Mouse (Mus musculus): ENCODE data around the gene Sgce. TPM values are rescaled to one million over a fixed set of nuclear protein-coding genes. Genes with fewer than 3 reads are reported as not detected.

Gene Sgce
- polyA plus RNA-seq, 1 experiment from 2014 or later: 52.7 TPM

DNA sequence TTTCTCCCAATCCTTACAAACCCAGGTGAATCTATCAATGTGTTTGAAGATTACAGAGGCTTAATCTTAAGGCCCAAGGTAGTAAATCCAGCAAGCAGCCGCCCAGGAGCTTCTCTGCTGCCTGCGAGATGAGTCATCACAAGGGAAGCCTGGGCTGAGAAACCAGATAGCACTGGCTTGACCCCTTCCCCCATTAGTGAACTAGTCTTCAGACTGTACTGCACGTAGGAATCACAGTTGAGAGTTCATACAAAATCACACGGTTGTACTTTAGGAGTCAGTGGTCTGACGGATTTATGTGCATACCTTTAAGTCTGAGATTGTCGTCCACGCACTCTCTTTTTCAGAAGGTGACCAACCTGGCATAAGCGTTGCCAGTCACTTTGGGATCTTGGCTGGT, 13.8 kb downstream of the Sgce start:
- H3K27ac ChIP-seq (ENCODE audit: low read depth, low read length): 0 out of 2 replicates have a peak overlapping the region, but pooled peaks have one; percentile 10
- H3K4me3 ChIP-seq (ENCODE audit: low read depth, low read length): no peak overlapping the region
- 0 out of 2 replicates have a peak, but pooled peaks have one; percentile 59 for ATAC-seq (replicated peaks; ENCODE audit: insufficient number of reproducible peaks, low FRiP score, low TSS enrichment)
- 37% methylated on average over 8 of the region's 8 CpGs for WGBS (ENCODE audit: insufficient replicate concordance)
- H3K9ac ChIP-seq (ENCODE audit: low read depth, low read length): 0 out of 2 replicates have a peak overlapping the region, but pooled peaks have one; percentile 5
- H3K36me3 ChIP-seq (ENCODE audit: control insufficient read depth, insufficient read depth, low read length): no peaks in the 10 kb centered on the region
- peak overlapping the region; percentile 22 for H3K4me2 ChIP-seq
- H3K9me3 ChIP-seq (replicated peaks; ENCODE audit: control insufficient read depth, low read length): no peaks in the 10 kb centered on the region
- peaks cover 24% of the 10 kb centered on the region for H3K4me1 ChIP-seq (ENCODE audit: control insufficient read depth, insufficient read depth, low read length)
- H3K27me3 ChIP-seq (ENCODE audit: control insufficient read depth, insufficient read depth, low read length): no peaks in the 10 kb centered on the region

DNA sequence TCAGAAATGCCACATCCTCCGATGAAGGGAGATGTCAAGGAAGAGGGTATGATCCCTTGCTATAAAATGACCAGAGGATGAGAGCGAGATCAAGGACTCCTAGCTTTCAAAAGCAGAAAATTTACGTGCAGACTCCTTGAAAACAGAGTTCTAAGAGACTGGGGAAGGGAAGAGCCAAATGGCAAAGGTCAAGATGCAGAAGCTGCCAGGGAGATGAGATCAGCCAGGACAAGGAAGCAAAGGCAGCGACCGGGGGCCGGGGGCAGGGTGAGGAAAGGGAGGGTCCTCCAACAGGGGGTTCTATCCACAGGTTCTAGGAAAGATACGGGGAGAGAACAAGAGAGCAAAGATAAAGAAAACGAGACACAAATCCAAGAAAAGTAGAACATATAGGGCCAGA, 15.3 kb downstream of the Sgce start:
- 43% methylated on average over 8 of the region's 8 CpGs for WGBS (ENCODE audit: insufficient replicate concordance)
- Histone ChIP-seq H3K4me1 (ENCODE audit: control insufficient read depth, insufficient read depth, low read length) (peaks cover 13% of the 10 kb centered on the region), H3K9ac (ENCODE audit: low read depth, low read length) (no peak overlapping the region), H3K4me3 (ENCODE audit: low read depth, low read length) (no peak overlapping the region), H3K27ac (ENCODE audit: low read depth, low read length) (no peak overlapping the region), H3K4me2 (no peak overlapping the region), H3K27me3 (ENCODE audit: control insufficient read depth, insufficient read depth, low read length) (no peaks in the 10 kb centered on the region), H3K36me3 (ENCODE audit: control insufficient read depth, insufficient read depth, low read length) (no peaks in the 10 kb centered on the region), H3K9me3 (replicated peaks; ENCODE audit: control insufficient read depth, low read length) (no peaks in the 10 kb centered on the region)
- ATAC-seq (replicated peaks; ENCODE audit: insufficient number of reproducible peaks, low FRiP score, low TSS enrichment): no peak

DNA sequence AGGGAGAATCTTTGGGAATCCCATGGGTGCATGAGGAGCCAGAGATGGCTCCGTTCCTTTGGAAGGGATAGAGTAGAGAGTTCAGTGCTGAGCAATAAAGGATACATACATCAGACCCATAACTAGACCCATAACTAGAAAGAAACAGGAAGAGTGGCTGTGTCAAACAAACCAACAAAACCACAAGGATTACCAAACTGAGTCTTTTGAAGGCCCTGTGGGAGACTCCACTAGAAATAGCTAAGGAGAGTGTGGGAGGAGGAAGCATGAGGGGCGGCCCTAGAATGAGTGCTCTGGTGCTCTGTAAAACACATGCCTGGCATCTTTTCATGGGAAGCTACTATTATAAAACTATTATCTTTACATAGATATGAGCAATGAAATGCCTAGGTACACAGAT, 18.7 kb downstream of the Sgce start:
- no peaks in the 10 kb centered on the region for H3K36me3 ChIP-seq (ENCODE audit: control insufficient read depth, insufficient read depth, low read length)
- no peak overlapping the region for H3K9ac ChIP-seq (ENCODE audit: low read depth, low read length)
- peaks cover 12% of the 10 kb centered on the region for H3K4me1 ChIP-seq (ENCODE audit: control insufficient read depth, insufficient read depth, low read length)
- no peak overlapping the region for H3K4me2 ChIP-seq
- H3K27ac ChIP-seq (ENCODE audit: low read depth, low read length): no peak overlapping the region
- H3K27me3 ChIP-seq (ENCODE audit: control insufficient read depth, insufficient read depth, low read length): no peaks in the 10 kb centered on the region
- no peak overlapping the region for H3K4me3 ChIP-seq (ENCODE audit: low read depth, low read length)
- H3K9me3 ChIP-seq (replicated peaks; ENCODE audit: control insufficient read depth, low read length): no peaks in the 10 kb centered on the region
- 87% methylated on average over 2 of the region's 2 CpGs for WGBS (ENCODE audit: insufficient replicate concordance)
- ATAC-seq (replicated peaks; ENCODE audit: insufficient number of reproducible peaks, low FRiP score, low TSS enrichment): no peak

DNA sequence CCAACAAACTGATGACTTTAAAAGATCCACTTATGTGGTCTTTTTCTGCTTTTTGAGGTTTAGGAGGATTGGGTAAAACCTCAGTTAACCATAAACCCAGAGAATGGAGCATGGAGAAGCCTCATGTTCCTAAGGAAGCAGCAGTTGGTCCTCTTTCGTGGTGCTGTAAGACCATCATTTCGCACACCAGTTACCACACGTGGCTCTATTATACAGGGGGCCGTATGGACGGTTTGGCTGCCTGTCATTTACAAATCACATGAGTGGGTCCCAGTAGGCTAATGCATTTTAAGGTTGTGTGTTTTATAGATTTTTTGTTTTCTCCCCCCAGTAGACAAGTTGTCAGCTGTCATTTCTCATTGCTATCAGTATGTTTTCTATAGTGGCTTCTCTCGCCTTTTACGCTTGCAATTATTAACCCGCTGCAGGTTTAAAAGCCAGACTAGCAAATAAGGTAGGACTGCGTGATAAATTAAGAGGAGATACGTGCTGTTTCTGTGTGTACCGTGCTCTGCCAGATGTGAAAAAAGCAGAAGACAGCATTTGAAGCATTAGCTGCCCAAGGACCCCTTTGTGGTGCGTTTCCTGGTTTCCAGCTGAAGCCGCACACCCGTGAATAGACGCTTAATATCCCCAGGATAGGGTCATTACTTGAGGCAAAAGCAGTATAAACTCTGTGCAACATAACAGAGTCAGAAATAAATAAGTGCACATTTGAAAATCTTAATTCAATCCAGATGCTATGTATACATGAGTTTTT, 22.8 kb downstream of the Sgce start:
- no peak overlapping the region for H3K9ac ChIP-seq (ENCODE audit: low read depth, low read length)
- no peaks in the 10 kb centered on the region for H3K27me3 ChIP-seq (ENCODE audit: control insufficient read depth, insufficient read depth, low read length)
- no peak for ATAC-seq (replicated peaks; ENCODE audit: insufficient number of reproducible peaks, low FRiP score, low TSS enrichment)
- 84% methylated on average over 15 of the region's 15 CpGs for WGBS (ENCODE audit: insufficient replicate concordance)
- H3K4me2 ChIP-seq: no peak overlapping the region
- H3K9me3 ChIP-seq (replicated peaks; ENCODE audit: control insufficient read depth, low read length): no peaks in the 10 kb centered on the region
- no peak overlapping the region for H3K27ac ChIP-seq (ENCODE audit: low read depth, low read length)
- H3K4me3 ChIP-seq (ENCODE audit: low read depth, low read length): no peak overlapping the region
- H3K4me1 ChIP-seq (ENCODE audit: control insufficient read depth, insufficient read depth, low read length): no peaks in the 10 kb centered on the region
- H3K36me3 ChIP-seq (ENCODE audit: control insufficient read depth, insufficient read depth, low read length): no peaks in the 10 kb centered on the region

DNA sequence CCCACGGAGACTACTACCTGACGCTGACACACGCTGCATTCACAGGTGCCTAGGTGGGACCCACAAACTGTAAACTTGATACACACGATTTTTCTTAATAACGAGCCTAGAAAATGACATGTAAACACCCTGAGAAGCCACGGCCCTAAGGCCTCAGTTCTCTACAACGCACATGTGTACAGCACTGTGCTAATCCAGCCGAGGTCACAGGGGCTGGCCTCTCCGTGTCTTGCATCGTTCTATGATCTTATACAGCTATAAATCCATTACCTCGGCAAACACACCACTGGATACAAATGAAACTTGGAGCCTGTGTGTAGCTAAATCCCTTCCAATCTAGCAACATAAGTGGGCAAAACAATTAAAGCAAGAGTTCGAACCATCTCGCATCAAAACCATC, 24.3 kb downstream of the Sgce start:
- Histone ChIP-seq H3K4me3 (ENCODE audit: low read depth, low read length) (no peak overlapping the region), H3K4me2 (no peak overlapping the region), H3K9ac (ENCODE audit: low read depth, low read length) (no peak overlapping the region), H3K9me3 (replicated peaks; ENCODE audit: control insufficient read depth, low read length) (no peaks in the 10 kb centered on the region), H3K4me1 (ENCODE audit: control insufficient read depth, insufficient read depth, low read length) (no peaks in the 10 kb centered on the region), H3K36me3 (ENCODE audit: control insufficient read depth, insufficient read depth, low read length) (no peaks in the 10 kb centered on the region), H3K27ac (ENCODE audit: low read depth, low read length) (no peak overlapping the region), H3K27me3 (ENCODE audit: control insufficient read depth, insufficient read depth, low read length) (no peaks in the 10 kb centered on the region)
- 87% methylated on average over 13 of the region's 13 CpGs for WGBS (ENCODE audit: insufficient replicate concordance)
- no peak for ATAC-seq (replicated peaks; ENCODE audit: insufficient number of reproducible peaks, low FRiP score, low TSS enrichment)

DNA sequence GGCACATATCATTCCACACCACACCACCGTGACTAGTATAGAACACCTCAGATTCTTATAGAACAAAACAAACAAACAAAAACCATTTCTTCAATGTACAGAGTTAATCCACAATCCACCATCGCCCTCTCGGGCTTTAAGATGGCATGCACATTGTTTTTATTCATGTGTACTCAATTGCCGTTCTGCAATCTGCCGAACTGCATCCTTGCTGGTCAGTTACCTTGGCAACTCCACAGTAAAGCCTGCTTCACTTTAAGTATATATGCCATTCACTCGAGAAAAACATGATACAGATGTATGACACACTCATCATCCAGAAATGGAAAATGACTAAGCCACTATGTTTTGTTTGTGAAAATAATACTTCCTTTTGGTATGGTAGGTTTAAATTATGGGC, 24.9 kb downstream of the Sgce start:
- ATAC-seq (replicated peaks; ENCODE audit: insufficient number of reproducible peaks, low FRiP score, low TSS enrichment): no peak
- 76% methylated on average over 6 of the region's 6 CpGs for WGBS (ENCODE audit: insufficient replicate concordance)
- H3K4me3 ChIP-seq (ENCODE audit: low read depth, low read length): no peak overlapping the region

DNA sequence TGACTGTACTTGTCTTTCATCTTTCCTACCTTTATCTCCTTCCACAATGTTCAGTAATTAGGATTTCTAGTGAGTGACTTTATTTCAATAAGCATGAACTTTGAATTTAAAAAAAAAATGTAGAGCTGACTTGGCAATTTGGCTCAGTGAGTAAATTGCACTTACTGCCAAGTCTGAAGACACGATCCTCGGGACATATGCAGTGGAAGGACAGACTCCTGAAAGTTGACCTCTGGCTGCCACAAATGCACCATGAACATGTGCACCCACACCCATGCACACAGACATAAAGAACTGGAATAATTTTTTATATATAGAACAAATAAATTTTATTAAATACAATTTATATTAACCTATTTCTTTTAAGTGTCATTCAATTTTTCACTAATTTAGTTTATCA, 29.7 kb downstream of the Sgce start:
- no peak for ATAC-seq (replicated peaks; ENCODE audit: insufficient number of reproducible peaks, low FRiP score, low TSS enrichment)
- Histone ChIP-seq H3K27me3 (ENCODE audit: control insufficient read depth, insufficient read depth, low read length) (no peaks in the 10 kb centered on the region), H3K4me3 (ENCODE audit: low read depth, low read length) (no peak overlapping the region), H3K36me3 (ENCODE audit: control insufficient read depth, insufficient read depth, low read length) (no peaks in the 10 kb centered on the region), H3K9ac (ENCODE audit: low read depth, low read length) (no peak overlapping the region), H3K4me1 (ENCODE audit: control insufficient read depth, insufficient read depth, low read length) (no peaks in the 10 kb centered on the region), H3K9me3 (replicated peaks; ENCODE audit: control insufficient read depth, low read length) (no peaks in the 10 kb centered on the region), H3K27ac (ENCODE audit: low read depth, low read length) (no peak overlapping the region), H3K4me2 (no peak overlapping the region)
- WGBS (ENCODE audit: insufficient replicate concordance): 85% methylated on average over 2 of the region's 2 CpGs

More for the DNA sequence above, 24.9 kb downstream of the Sgce start:
- Histone ChIP-seq H3K27ac (ENCODE audit: low read depth, low read length) (no peak overlapping the region), H3K27me3 (ENCODE audit: control insufficient read depth, insufficient read depth, low read length) (no peaks in the 10 kb centered on the region), H3K9me3 (replicated peaks; ENCODE audit: control insufficient read depth, low read length) (no peaks in the 10 kb centered on the region), H3K4me2 (no peak overlapping the region), H3K9ac (ENCODE audit: low read depth, low read length) (no peak overlapping the region), H3K36me3 (ENCODE audit: control insufficient read depth, insufficient read depth, low read length) (no peaks in the 10 kb centered on the region), H3K4me1 (ENCODE audit: control insufficient read depth, insufficient read depth, low read length) (no peaks in the 10 kb centered on the region)

DNA sequence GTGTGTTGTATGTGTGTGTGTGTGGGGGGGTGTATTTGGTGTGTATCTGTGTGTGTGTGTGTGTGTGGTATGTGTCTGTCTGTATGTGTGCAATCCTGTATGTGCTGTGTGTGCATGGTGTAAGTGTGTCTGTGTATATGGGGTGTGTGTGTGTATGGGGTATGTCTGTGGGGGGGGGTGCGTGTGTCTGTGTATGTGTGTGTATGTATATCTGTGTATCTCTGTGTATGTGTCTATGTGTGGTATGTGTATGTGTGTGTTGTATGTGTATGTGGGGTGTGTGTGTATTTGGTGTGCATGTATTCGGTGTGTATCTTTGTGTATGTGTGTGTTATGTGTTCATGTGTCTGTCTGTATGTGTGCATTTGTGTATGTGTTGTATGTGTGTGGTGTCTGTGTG, 30.8 kb downstream of the Sgce start:
- H3K4me2 ChIP-seq: no peak overlapping the region
- no peak overlapping the region for H3K27ac ChIP-seq (ENCODE audit: low read depth, low read length)
- H3K9ac ChIP-seq (ENCODE audit: low read depth, low read length): no peak overlapping the region
- no peaks in the 10 kb centered on the region for H3K36me3 ChIP-seq (ENCODE audit: control insufficient read depth, insufficient read depth, low read length)
- H3K9me3 ChIP-seq (replicated peaks; ENCODE audit: control insufficient read depth, low read length): no peaks in the 10 kb centered on the region
- no peak for ATAC-seq (replicated peaks; ENCODE audit: insufficient number of reproducible peaks, low FRiP score, low TSS enrichment)
- H3K4me3 ChIP-seq (ENCODE audit: low read depth, low read length): no peak overlapping the region
- H3K4me1 ChIP-seq (ENCODE audit: control insufficient read depth, insufficient read depth, low read length): no peaks in the 10 kb centered on the region
- no peaks in the 10 kb centered on the region for H3K27me3 ChIP-seq (ENCODE audit: control insufficient read depth, insufficient read depth, low read length)
- WGBS (ENCODE audit: insufficient replicate concordance): 98% methylated on average over 2 of the region's 2 CpGs

DNA sequence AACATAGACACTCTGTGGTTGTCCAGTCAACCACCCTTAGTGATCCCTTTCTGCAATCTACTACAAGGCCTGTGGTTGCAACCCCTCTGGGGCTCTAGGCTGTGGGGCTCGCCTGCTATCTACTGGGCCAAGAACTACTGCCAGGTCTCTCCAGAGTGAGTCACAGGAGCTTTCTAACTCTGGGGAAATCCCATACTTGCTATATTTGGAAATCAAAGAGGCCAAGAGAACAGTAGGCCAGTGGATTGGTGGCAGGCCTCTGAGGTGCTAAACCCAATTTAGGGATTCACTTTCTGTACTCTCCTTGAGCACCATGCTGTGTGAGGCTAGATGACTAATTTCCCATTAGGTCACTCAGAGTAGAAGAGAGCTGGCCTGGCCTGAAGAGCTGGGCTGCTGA, 38.0 kb downstream of the Sgce start:
- 46% methylated on average over 1 of the region's 1 CpGs for whole genome bisulfite sequencing (ENCODE audit: insufficient replicate concordance)
- H3K9me3 ChIP-seq (replicated peaks; ENCODE audit: control insufficient read depth, low read length): no peaks in the 10 kb centered on the region
- no peaks in the 10 kb centered on the region for H3K27me3 ChIP-seq (ENCODE audit: control insufficient read depth, insufficient read depth, low read length)
- H3K27ac ChIP-seq (ENCODE audit: low read depth, low read length): no peak overlapping the region
- peaks cover 12% of the 10 kb centered on the region for H3K4me1 ChIP-seq (ENCODE audit: control insufficient read depth, insufficient read depth, low read length)
- no peak overlapping the region for H3K4me3 ChIP-seq (ENCODE audit: low read depth, low read length)
- H3K9ac ChIP-seq (ENCODE audit: low read depth, low read length): no peak overlapping the region
- ATAC-seq (replicated peaks; ENCODE audit: insufficient number of reproducible peaks, low FRiP score, low TSS enrichment): no peak
- no peaks in the 10 kb centered on the region for H3K36me3 ChIP-seq (ENCODE audit: control insufficient read depth, insufficient read depth, low read length)
- no peak overlapping the region for H3K4me2 ChIP-seq

Data from heart, embryonic 11.5 days (tissue).